16 mouse cellular contexts compared by ENCODE assay signal in the genomic region with DNA sequence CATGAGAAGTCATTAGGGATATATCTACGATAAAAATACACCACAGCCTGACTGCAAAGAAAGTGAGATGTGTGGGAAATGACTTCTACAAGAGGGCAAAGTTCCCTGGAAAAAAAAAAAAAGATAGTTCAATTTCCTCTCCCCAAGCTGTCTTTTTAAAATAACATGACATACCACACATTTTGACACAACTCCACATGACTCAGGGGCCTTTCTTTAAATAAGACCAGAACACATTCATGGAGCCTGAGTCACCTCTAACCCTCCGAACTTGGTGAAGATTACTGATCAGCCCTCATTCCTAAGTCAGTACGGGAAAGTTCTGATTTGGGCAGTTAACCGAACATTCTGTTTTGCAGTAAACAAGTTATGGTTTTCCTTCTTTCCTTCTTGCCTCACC.
A peak's percentile ranks its signal among the peaks of the same experiment; 100 is the strongest.
DNase-seq lines count a peak whose midpoint lies in the region; ATAC-seq and TF ChIP-seq lines count a peak whose summit lies in the region.
"Had no signal": no experiment of that assay in that cellular context is flagged by ENCODE, and none has a peak within 500 bp of the region (broad histone marks: within the 10 kb centered on the region; RNA-seq: fewer than 3 reads in every experiment).

No protein-coding gene starts in this region.

- no peak for TF ChIP-seq CTCF in liver, adult 2 months (IDR thresholded peaks at IDR 0.05; ENCODE audit: low read depth, low read length)

- H3K4me3 ChIP-seq in liver, adult 2 months (ENCODE audit: insufficient read depth, low read depth, low read length) = no peak overlapping the region
- no peak overlapping the region for H3K4me3 ChIP-seq in liver, embryonic 12.5 days
- H3K4me3 ChIP-seq: embryonic facial prominence, embryonic 12.5 days; liver, embryonic 13.5 days; neural tube, embryonic 13.5 days had no signal

- no peak overlapping the region for H3K9ac ChIP-seq in liver, adult 2 months (ENCODE audit: low read depth, low read length)
- no peak overlapping the region for H3K9ac ChIP-seq in liver, embryonic 12.5 days
- H3K9ac ChIP-seq: embryonic facial prominence, embryonic 12.5 days; liver, embryonic 13.5 days; neural tube, embryonic 13.5 days had no signal

- no peaks in the 10 kb centered on the region for H3K27me3 ChIP-seq in liver, adult 2 months (ENCODE audit: control insufficient read depth, insufficient read depth, low read length)
- no peaks in the 10 kb centered on the region for H3K27me3 ChIP-seq in liver, embryonic 12.5 days (replicated peaks)
- H3K27me3 ChIP-seq: embryonic facial prominence, embryonic 12.5 days; liver, embryonic 13.5 days; neural tube, embryonic 13.5 days had no signal

- ATAC-seq in liver, embryonic 12.5 days = no peak
- ATAC-seq: activated CD4-positive, CD25-positive, alpha-beta regulatory T cell, adult 4 months; forebrain, embryonic 14.5 days had no signal

- no peak overlapping the region for H3K27ac ChIP-seq in liver, adult 2 months (replicated peaks; ENCODE audit: insufficient read depth, low read depth, low read length)
- H3K27ac ChIP-seq in liver, embryonic 12.5 days = no peak overlapping the region
- H3K27ac ChIP-seq: embryonic facial prominence, embryonic 12.5 days; kidney, postnatal 0 days; liver, embryonic 13.5 days; neural tube, embryonic 13.5 days had no signal

- no peaks in the 10 kb centered on the region for H3K4me1 ChIP-seq in liver, adult 2 months (ENCODE audit: control insufficient read depth, insufficient read depth, low read length)
- H3K4me1 ChIP-seq in liver, embryonic 12.5 days = no peaks in the 10 kb centered on the region
- H3K4me1 ChIP-seq: liver, embryonic 13.5 days; neural tube, embryonic 13.5 days had no signal

- H3K36me3 ChIP-seq in liver, adult 2 months (ENCODE audit: control insufficient read depth, insufficient read depth, low read length) = no peaks in the 10 kb centered on the region
- H3K36me3 ChIP-seq in liver, embryonic 12.5 days = no peaks in the 10 kb centered on the region
- H3K36me3 ChIP-seq: embryonic facial prominence, embryonic 12.5 days; liver, embryonic 13.5 days; neural tube, embryonic 13.5 days had no signal

- DNase-seq in embryo, embryonic 10 days (ENCODE audit: low spot score) = peak; percentile 25
- DNase-seq in embryo, embryonic 9.5 days (ENCODE audit: extremely low spot score) = no peak
- DNase-seq in liver, adult 2 months (ENCODE audit: extremely low read depth, low read depth, low spot score) = peak; percentile 10
- peak; percentile 69 for DNase-seq in adipocyte (ENCODE audit: low spot score)
- DNase-seq in lung, postnatal 36 days = peak; percentile 21
- no peak for DNase-seq in spleen, adult 18-20 months
- DNase-seq in layer of hippocampus, adult 9-11 months = no peak
- DNase-seq: cerebellum, adult 9-11 months; liver, embryonic 13.5 days; thymus, adult 18-20 months had no signal

- TF ChIP-seq POLR2A in liver, adult 2 months (IDR thresholded peaks at IDR 0.05; ENCODE audit: extremely low read depth, insufficient read depth, low read length) = no peak

- H3K4me2 ChIP-seq in liver, embryonic 12.5 days = no peak overlapping the region
- H3K4me2 ChIP-seq: embryonic facial prominence, embryonic 12.5 days; liver, embryonic 13.5 days; neural tube, embryonic 13.5 days had no signal

- H3K9me3 ChIP-seq in liver, embryonic 12.5 days (replicated peaks) = no peaks in the 10 kb centered on the region
- H3K9me3 ChIP-seq: embryonic facial prominence, embryonic 12.5 days; liver, embryonic 13.5 days; neural tube, embryonic 13.5 days had no signal

- WGBS in liver, adult 2 months = 67% methylated on average over 4 of the region's 4 CpGs
- WGBS in liver, embryonic 12.5 days (ENCODE audit: insufficient replicate concordance) = 58% methylated on average over 4 of the region's 4 CpGs

- no peaks in the 10 kb centered on the region for H3K79me2 ChIP-seq in liver, adult 2 months (ENCODE audit: control insufficient read depth, insufficient read depth, low read length)

Comparison
In these comparisons a context has a peak if more than half of its experiments do, and no peak if none do; other contexts are left out.
1. DNase-seq: peak in embryo, embryonic 10 days (single experiment), liver, adult 2 months (single experiment), adipocyte (single experiment) and lung, postnatal 36 days (single experiment); none in embryo, embryonic 9.5 days (single experiment), spleen, adult 18-20 months (0 of 2) and layer of hippocampus, adult 9-11 months (single experiment).